Mouse (Mus musculus): Measurements from ENCODE around the gene Crk. TPM values are rescaled to one million over a fixed set of nuclear protein-coding genes. Genes with fewer than 3 reads are reported as not detected.

The Crk gene
- polyA plus RNA-seq, 1 experiment from 2014 or later = 143 TPM

- H3K9me3 ChIP-seq (ENCODE audit: control insufficient read depth, low read length) = no peaks in the 10 kb centered on the region
- H3K4me1 ChIP-seq (replicated peaks; ENCODE audit: control insufficient read depth, insufficient read depth, low read length) = peaks cover 10% of the 10 kb centered on the region; the same call in 1 of the 2 replicates
- no peak for ATAC-seq (replicated peaks; ENCODE audit: low FRiP score)
- WGBS = 90% methylated on average over 2 of the region's 2 CpGs
- H3K27ac ChIP-seq (ENCODE audit: low read depth, low read length) = no peak overlapping the region
- no peak overlapping the region for H3K9ac ChIP-seq (ENCODE audit: low read length)
- no peak overlapping the region for H3K4me2 ChIP-seq (ENCODE audit: low read depth, low read length, severe bottlenecking)
- H3K36me3 ChIP-seq (ENCODE audit: control insufficient read depth, insufficient read depth, low read length) = no peaks in the 10 kb centered on the region; the same call in 1 of the 2 replicates
- no peak overlapping the region for H3K4me3 ChIP-seq (ENCODE audit: low read depth, low read length)
- no peak for DNase-seq (ENCODE audit: low spot score)
- H3K27me3 ChIP-seq (ENCODE audit: control insufficient read depth, insufficient read depth, low read length) = no peaks in the 10 kb centered on the region
These were observed 58.9 kb downstream of the Crk start for GRCm38 (mm10) chr11:75737806-75738476.

- no peak overlapping the region for H3K9ac ChIP-seq (ENCODE audit: low read length)
- DNase-seq (ENCODE audit: low spot score) = no peak
- H3K4me3 ChIP-seq (ENCODE audit: low read depth, low read length) = no peak overlapping the region
- no peak overlapping the region for H3K4me2 ChIP-seq (ENCODE audit: low read depth, low read length, severe bottlenecking)
- no peaks in the 10 kb centered on the region for H3K27me3 ChIP-seq (ENCODE audit: control insufficient read depth, insufficient read depth, low read length)
- H3K9me3 ChIP-seq (ENCODE audit: control insufficient read depth, low read length) = no peaks in the 10 kb centered on the region
- peaks cover 10% of the 10 kb centered on the region; the same call in 1 of the 2 replicates for H3K4me1 ChIP-seq (replicated peaks; ENCODE audit: control insufficient read depth, insufficient read depth, low read length)
- H3K36me3 ChIP-seq (ENCODE audit: control insufficient read depth, insufficient read depth, low read length) = no peaks in the 10 kb centered on the region; the same call in 1 of the 2 replicates
- no peak overlapping the region for H3K27ac ChIP-seq (ENCODE audit: low read depth, low read length)
- no peak for ATAC-seq (replicated peaks; ENCODE audit: low FRiP score)
- 94% methylated on average over 7 of the region's 7 CpGs for WGBS
These were observed 59.4 kb downstream of the Crk start for GRCm38 (mm10) chr11:75738477-75738821.

GRCm38 (mm10) chr11:75740204-75740603 is 61.1 kb downstream of the Crk start:
- ATAC-seq (replicated peaks; ENCODE audit: low FRiP score) (no peak), DNase-seq (ENCODE audit: low spot score) (no peak)
- no peaks in the 10 kb centered on the region; the same call in 1 of the 2 replicates for H3K36me3 ChIP-seq (ENCODE audit: control insufficient read depth, insufficient read depth, low read length)
- no peaks in the 10 kb centered on the region for H3K27me3 ChIP-seq (ENCODE audit: control insufficient read depth, insufficient read depth, low read length)
- peaks cover 5% of the 10 kb centered on the region; the same call in 1 of the 2 replicates for H3K4me1 ChIP-seq (replicated peaks; ENCODE audit: control insufficient read depth, insufficient read depth, low read length)
- no peak overlapping the region for H3K9ac ChIP-seq (ENCODE audit: low read length)
- H3K4me2 ChIP-seq (ENCODE audit: low read depth, low read length, severe bottlenecking) = no peak overlapping the region
- no peak overlapping the region for H3K27ac ChIP-seq (ENCODE audit: low read depth, low read length)
- no peaks in the 10 kb centered on the region for H3K9me3 ChIP-seq (ENCODE audit: control insufficient read depth, low read length)
- no peak overlapping the region for H3K4me3 ChIP-seq (ENCODE audit: low read depth, low read length)
- WGBS = 91% methylated on average over 3 of the region's 3 CpGs

DNA sequence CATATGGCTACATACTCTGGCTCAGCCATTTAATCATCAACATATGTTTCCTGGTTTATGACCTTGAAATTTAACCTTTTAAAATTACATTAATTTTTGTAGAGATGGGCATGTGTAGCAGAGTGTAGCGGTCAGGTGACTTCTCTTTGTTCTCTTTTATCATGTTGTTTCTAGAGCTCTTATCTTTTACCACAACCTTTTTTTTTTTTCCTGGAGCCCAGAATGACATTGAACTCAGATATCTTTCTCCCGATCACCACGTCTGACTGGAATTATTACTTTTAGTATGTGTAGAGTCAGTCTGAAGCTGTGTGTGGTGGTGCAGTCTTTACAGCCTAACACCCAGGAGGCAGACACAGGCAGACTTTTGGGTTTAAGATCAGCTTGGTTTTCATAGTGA is 62.6 kb downstream of the Crk start:
- Histone ChIP-seq H3K4me2 (ENCODE audit: low read depth, low read length, severe bottlenecking) (no peak overlapping the region), H3K4me1 (replicated peaks; ENCODE audit: control insufficient read depth, insufficient read depth, low read length) (peaks cover 2% of the 10 kb centered on the region; the same call in 1 of the 2 replicates), H3K4me3 (ENCODE audit: low read depth, low read length) (no peak overlapping the region), H3K9ac (ENCODE audit: low read length) (no peak overlapping the region), H3K27ac (ENCODE audit: low read depth, low read length) (no peak overlapping the region), H3K9me3 (ENCODE audit: control insufficient read depth, low read length) (no peaks in the 10 kb centered on the region), H3K36me3 (ENCODE audit: control insufficient read depth, insufficient read depth, low read length) (no peaks in the 10 kb centered on the region; the same call in 1 of the 2 replicates), H3K27me3 (ENCODE audit: control insufficient read depth, insufficient read depth, low read length) (no peaks in the 10 kb centered on the region)
- DNase-seq (ENCODE audit: low spot score) = no peak
- no peak for ATAC-seq (replicated peaks; ENCODE audit: low FRiP score)
- 93% methylated on average over 3 of the region's 3 CpGs for WGBS

DNA sequence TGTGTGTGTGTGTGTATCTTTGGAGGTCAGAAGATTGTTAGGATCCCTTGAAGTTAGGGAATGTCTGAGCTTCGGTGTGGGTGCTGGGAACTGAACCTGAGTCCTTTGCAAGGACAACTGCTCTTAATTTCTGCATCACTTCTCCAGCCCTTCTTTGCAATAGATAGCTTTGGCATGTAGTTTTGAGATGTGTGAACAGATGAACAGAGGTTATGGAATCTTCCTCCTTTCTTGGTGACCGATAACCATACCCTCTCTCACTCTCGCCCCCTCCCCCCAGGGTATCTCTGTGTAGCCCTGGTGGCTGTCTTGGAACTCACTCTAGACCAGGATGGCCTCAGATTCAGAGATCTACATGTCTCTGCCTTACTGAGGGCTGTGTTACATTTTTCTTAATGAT is 65.7 kb downstream of the Crk start:
- DNase-seq (ENCODE audit: low spot score) (no peak), ATAC-seq (replicated peaks; ENCODE audit: low FRiP score) (no peak)
- no peak overlapping the region for H3K9ac ChIP-seq (ENCODE audit: low read length)
- H3K9me3 ChIP-seq (ENCODE audit: control insufficient read depth, low read length) = no peaks in the 10 kb centered on the region
- no peak overlapping the region for H3K27ac ChIP-seq (ENCODE audit: low read depth, low read length)
- no peak overlapping the region for H3K4me2 ChIP-seq (ENCODE audit: low read depth, low read length, severe bottlenecking)
- 99% methylated on average over 3 of the region's 3 CpGs for WGBS
- H3K27me3 ChIP-seq (ENCODE audit: control insufficient read depth, insufficient read depth, low read length) = no peaks in the 10 kb centered on the region
- H3K36me3 ChIP-seq (ENCODE audit: control insufficient read depth, insufficient read depth, low read length) = no peaks in the 10 kb centered on the region; the same call in 1 of the 2 replicates
- no peak overlapping the region for H3K4me3 ChIP-seq (ENCODE audit: low read depth, low read length)
- H3K4me1 ChIP-seq (replicated peaks; ENCODE audit: control insufficient read depth, insufficient read depth, low read length) = no peaks in the 10 kb centered on the region

DNA sequence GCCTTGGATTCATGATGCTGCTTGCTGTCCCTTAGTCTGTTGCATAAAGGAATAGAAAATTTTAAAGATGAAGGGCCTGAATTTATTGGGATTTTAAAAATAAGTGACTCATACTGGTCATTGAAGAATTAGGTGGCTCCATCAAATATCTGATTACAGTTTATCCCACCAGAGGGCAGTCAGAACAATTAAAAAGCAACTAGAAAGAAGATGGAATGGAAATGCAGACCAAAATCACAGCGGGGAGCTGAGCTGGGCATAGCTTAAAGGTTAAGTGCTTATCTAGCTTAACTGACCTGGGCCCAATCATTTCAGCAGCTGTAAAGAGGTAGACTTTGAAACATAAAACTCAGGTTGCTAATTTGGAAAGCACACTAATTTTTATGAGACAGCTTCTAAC is 71.5 kb downstream of the Crk start:
- no peaks in the 10 kb centered on the region for H3K27me3 ChIP-seq (ENCODE audit: control insufficient read depth, insufficient read depth, low read length)
- H3K4me3 ChIP-seq (ENCODE audit: low read depth, low read length) = no peak overlapping the region
- H3K9ac ChIP-seq (ENCODE audit: low read length) = no peak overlapping the region
- no peak overlapping the region for H3K27ac ChIP-seq (ENCODE audit: low read depth, low read length)
- no peak overlapping the region for H3K4me2 ChIP-seq (ENCODE audit: low read depth, low read length, severe bottlenecking)
- H3K36me3 ChIP-seq (ENCODE audit: control insufficient read depth, insufficient read depth, low read length) = no peaks in the 10 kb centered on the region; the same call in 1 of the 2 replicates
- no peak for ATAC-seq (replicated peaks; ENCODE audit: low FRiP score)
- H3K4me1 ChIP-seq (replicated peaks; ENCODE audit: control insufficient read depth, insufficient read depth, low read length) = no peaks in the 10 kb centered on the region
- 84% methylated on average over 1 of the region's 1 CpGs for WGBS
- DNase-seq (ENCODE audit: low spot score) = no peak
- H3K9me3 ChIP-seq (ENCODE audit: control insufficient read depth, low read length) = no peaks in the 10 kb centered on the region

DNA sequence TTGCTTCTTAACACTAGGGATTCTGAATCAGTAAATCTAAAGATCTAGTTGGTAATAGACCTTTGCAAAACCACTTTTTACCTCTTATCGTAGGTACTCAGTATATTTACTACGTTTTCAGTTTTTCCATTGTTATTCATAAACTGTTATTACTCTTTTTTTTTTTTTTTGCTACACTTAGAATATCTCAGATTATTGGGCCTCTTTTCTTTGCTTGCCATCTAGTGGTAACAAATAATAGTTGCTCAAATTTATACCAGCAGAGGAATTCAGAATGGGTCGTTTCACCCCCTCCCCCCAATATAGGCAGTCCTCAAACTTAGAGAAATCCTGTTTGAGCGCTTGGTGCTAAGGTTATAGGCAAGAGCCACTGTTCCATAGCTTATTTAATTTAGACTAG is 72.0 kb downstream of the Crk start:
- Histone ChIP-seq H3K9me3 (ENCODE audit: control insufficient read depth, low read length) (no peaks in the 10 kb centered on the region), H3K4me3 (ENCODE audit: low read depth, low read length) (no peak overlapping the region), H3K4me2 (ENCODE audit: low read depth, low read length, severe bottlenecking) (no peak overlapping the region), H3K9ac (ENCODE audit: low read length) (no peak overlapping the region), H3K36me3 (ENCODE audit: control insufficient read depth, insufficient read depth, low read length) (peaks cover under 1% of the 10 kb centered on the region; the same call in 1 of the 2 replicates), H3K4me1 (replicated peaks; ENCODE audit: control insufficient read depth, insufficient read depth, low read length) (no peaks in the 10 kb centered on the region), H3K27me3 (ENCODE audit: control insufficient read depth, insufficient read depth, low read length) (no peaks in the 10 kb centered on the region), H3K27ac (ENCODE audit: low read depth, low read length) (no peak overlapping the region)
- DNase-seq (ENCODE audit: low spot score) (no peak), ATAC-seq (replicated peaks; ENCODE audit: low FRiP score) (no peak)
- 88% methylated on average over 4 of the region's 4 CpGs for WGBS

Measured in forebrain, embryonic 11.5 days (tissue).